Mouse (Mus musculus): ENCODE data around the gene Wfdc12.

- TF ChIP-seq POLR2A (IDR thresholded peaks at IDR 0.05; ENCODE audit: low read depth, low read length) = no peak
- TF ChIP-seq CTCF (IDR thresholded peaks at IDR 0.05; ENCODE audit: extremely low read depth, insufficient read depth, insufficient read length, insufficient replicate concordance) = no peak
Measured at GRCm38 (mm10) chr2:164206676-164207075, 16.3 kb upstream of the Wfdc12 start.

All from spleen, adult 2 months (tissue).